Mouse (Mus musculus) neural tube, embryonic 14.5 days (tissue): ENCODE data around the gene Zdhhc13. TPM values are rescaled to one million over a fixed set of nuclear protein-coding genes. Genes with fewer than 3 reads are reported as not detected.

ENCODE experiments used
- ATAC-seq: fragments of 200-750 bp; cut with Nextera tagmentation; 2 replicates; pipeline ENCODE4 v1.8.0; 2017; ENCODE audit warnings: low read depth, mild to moderate bottlenecking, moderate TSS enrichment, moderate library complexity
- H3K27ac ChIP-seq: fragments of 300-500 bp; sonication (generic); 2 replicates; pipeline ENCODE4 v1.5.1; 2014; ENCODE audit warnings: low read depth, mild to moderate bottlenecking, control low read depth, low read length, moderate library complexity, mixed read lengths
- H3K27me3 ChIP-seq: fragments of 300-500 bp; sonication (generic); 2 replicates; pipeline ENCODE4 v1.6.1; 2014; ENCODE audit warnings: low read length; ENCODE audit not compliant: control insufficient read depth, insufficient read depth
- H3K36me3 ChIP-seq: fragments of 300-500 bp; sonication (generic); 2 replicates; pipeline ENCODE4 v1.6.1; 2014; ENCODE audit warnings: low read length, mixed read lengths; ENCODE audit not compliant: control insufficient read depth, insufficient read depth
- H3K4me1 ChIP-seq: fragments of 300-500 bp; sonication (generic); 2 replicates; pipeline ENCODE4 v1.6.1; 2014; ENCODE audit warnings: low read length; ENCODE audit not compliant: control insufficient read depth, insufficient read depth
- H3K4me2 ChIP-seq: fragments of 300-500 bp; sonication (generic); 2 replicates; pipeline ENCODE4 v1.6.1; 2014; ENCODE audit warnings: mild to moderate bottlenecking, low read depth, low read length, control low read depth
- H3K4me3 ChIP-seq: fragments of 300-500 bp; sonication (generic); 2 replicates; pipeline ENCODE4 v1.5.1; 2014; ENCODE audit warnings: low read depth, low read length, control low read depth, mixed read lengths
- H3K9ac ChIP-seq: fragments of 300-500 bp; sonication (generic); replicated peaks from 2 replicates; pipeline ENCODE4 v1.6.1; 2014; ENCODE audit warnings: low read depth, mild to moderate bottlenecking, control low read depth, low read length, mixed read lengths
- H3K9me3 ChIP-seq: fragments of 300-500 bp; sonication (generic); 2 replicates; pipeline ENCODE4 v1.6.1; 2016; ENCODE audit warnings: low read length; ENCODE audit not compliant: control insufficient read depth
- WGBS: fragments of 180-500 bp; shearing (Covaris S2); extraction: QIAGEN DNeasy Blood & Tissue Kit; methylation state at CpG from one replicate; pipeline ENCODE4 v1.1.7; 2014; 5-methylcytosine and 5-hydroxymethylcytosine counted together
- polyA plus RNA-seq: library from polyadenylated mRNA; unstranded; fragments of >200 nt; fragmentation: Nextera tagmentation; extraction: Ambion mirVana; gene quantifications from 2 replicates; pipeline ENCODE4 v1.2.1, GENCODE M21; 2014

Gene Zdhhc13
- polyA plus RNA-seq, 1 experiment from 2014 or later: 48.1 TPM

DNA sequence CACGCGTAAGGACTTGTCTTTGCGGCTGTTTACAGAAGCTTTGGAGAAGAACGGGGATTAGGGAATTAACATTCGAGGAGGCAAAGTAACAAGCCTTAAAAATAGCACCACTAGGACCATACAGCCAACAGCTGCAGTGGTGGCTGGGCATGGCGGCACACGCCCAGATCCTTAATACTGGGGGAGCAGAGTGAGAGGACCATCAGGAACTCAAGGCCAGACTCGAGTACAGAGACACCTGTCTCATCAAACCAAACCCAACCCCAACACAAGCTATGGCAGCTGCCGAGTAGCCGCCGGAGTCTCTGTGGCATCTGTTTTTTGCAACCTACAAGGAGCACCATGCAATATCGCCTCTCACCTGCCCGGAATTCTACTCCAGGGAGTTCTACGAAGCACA, 86.3 kb downstream of the Zdhhc13 start:
- WGBS: 94% methylated on average over 14 of the region's 14 CpGs
- Histone ChIP-seq H3K27ac (no peak overlapping the region), H3K9me3 (no peaks in the 10 kb centered on the region), H3K4me3 (no peak overlapping the region), H3K4me1 (no peaks in the 10 kb centered on the region), H3K4me2 (no peak overlapping the region), H3K9ac (no peak overlapping the region), H3K27me3 (no peaks in the 10 kb centered on the region), H3K36me3 (no peaks in the 10 kb centered on the region)
- ATAC-seq: no peak

GRCm38 (mm10) chr7:48876526-48876925, 87.7 kb downstream of the Zdhhc13 start:
- H3K4me3 ChIP-seq: no peak overlapping the region
- 0 out of 2 replicates have a peak, but pooled peaks cover 2% of the 10 kb centered on the region for H3K4me1 ChIP-seq
- peaks cover 3% of the 10 kb centered on the region; the same call in 1 of the 2 replicates for H3K27me3 ChIP-seq
- no peak overlapping the region for H3K27ac ChIP-seq
- ATAC-seq: no peak
- H3K9me3 ChIP-seq: no peaks in the 10 kb centered on the region
- no peak overlapping the region for H3K9ac ChIP-seq
- WGBS: 72% methylated on average over 4 of the region's 4 CpGs
- H3K4me2 ChIP-seq: no peak overlapping the region
- H3K36me3 ChIP-seq: no peaks in the 10 kb centered on the region

Other genes starting within 250 kb of the Zdhhc13 start
- gene Mrgprb2, start 230.9 kb upstream of the Zdhhc13 start, polyA plus RNA-seq: not detected in 2 replicates
- not detected in 2 replicates for gene Mrgprb3, start 145.2 kb upstream of the Zdhhc13 start, polyA plus RNA-seq
- gene Csrp3, start 59.0 kb downstream of the Zdhhc13 start, polyA plus RNA-seq: 0.73 and 0.96 TPM in 2 replicates
- gene E2f8, start 92.6 kb downstream of the Zdhhc13 start, polyA plus RNA-seq: 1.6 and 2.1 TPM in 2 replicates
- 24.7 and 36.5 TPM in 2 replicates for gene Nav2, start 119.7 kb downstream of the Zdhhc13 start, polyA plus RNA-seq